In the genomic region with DNA sequence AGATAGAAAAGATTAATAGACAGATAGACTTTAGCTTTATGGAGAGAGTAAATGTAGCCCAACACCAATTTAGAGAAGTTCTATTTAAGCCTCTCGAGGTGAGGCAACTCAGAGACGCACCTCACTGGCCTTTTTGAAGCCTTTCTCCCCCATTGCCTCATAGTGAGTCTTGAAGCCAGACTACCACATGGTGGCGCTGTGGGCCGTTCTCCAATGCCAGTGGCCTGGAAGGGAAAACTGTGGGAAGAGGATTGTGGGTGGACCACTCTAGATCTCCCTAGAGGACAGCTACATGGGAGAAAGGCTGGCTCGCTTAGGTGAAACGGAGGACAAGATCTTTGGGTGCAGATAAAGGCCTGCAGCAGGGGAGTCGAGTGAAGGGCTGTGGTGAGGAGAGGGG, we compare ENCODE assay signal across 8 mouse cellular contexts.
DNase-seq lines count a peak whose midpoint lies in the region; ATAC-seq and TF ChIP-seq lines count a peak whose summit lies in the region.

No protein-coding gene starts in this region.

- no peak for TF ChIP-seq EP300 in CH12.LX (IDR thresholded peaks at IDR 0.05; ENCODE audit: low read length)
- TF ChIP-seq EP300 in stomach, postnatal 0 days (optimal IDR thresholded peaks at IDR 0.05) = no peak

- no peak overlapping the region for H3K4me2 ChIP-seq in CH12.LX (ENCODE audit: insufficient read depth, low read depth, poor library complexity, severe bottlenecking)
- no peak overlapping the region for H3K4me2 ChIP-seq in forebrain, postnatal 0 days (ENCODE audit: low read depth)
- no peak overlapping the region for H3K4me2 ChIP-seq in stomach, postnatal 0 days (replicated peaks; ENCODE audit: low read depth)

- peaks cover 0 to 34% of the 10 kb centered on the region in 2 experiments for H3K36me3 ChIP-seq in CH12.LX (replicated peaks in 1 of 2; ENCODE audit: control insufficient read depth in 1 of 2, insufficient read depth in 1 of 2, low read length in 1 of 2)
- no peaks in the 10 kb centered on the region for H3K36me3 ChIP-seq in forebrain, postnatal 0 days (ENCODE audit: insufficient read depth)
- no peaks in the 10 kb centered on the region for H3K36me3 ChIP-seq in stomach, postnatal 0 days (ENCODE audit: control insufficient read depth, insufficient read depth, low read length)

- in situ Hi-C loops in CH12.LX (cut with MboI; ENCODE audit: low pct_ligation_motif_present, low pct_unique_long_range_greater_than_20kb, low sequenced_read_pairs) = loop anchor here (5.0 to 25.0 kb wide), 3 partner anchors 119 to 516 kb away; no protein-coding TSS in a partner anchor

- peak; percentile 80 for TF ChIP-seq CTCF in CH12.LX (conservative IDR thresholded peaks at IDR 0.05 in 1 of 2, IDR thresholded peaks at IDR 0.05 in 1 of 2; ENCODE audit: low read depth in 2 of 2, low read length in 2 of 2)
- TF ChIP-seq CTCF in forebrain, postnatal 0 days (IDR thresholded peaks at IDR 0.05; ENCODE audit: low read depth) = peak; percentile 97
- peak; percentile 89 for TF ChIP-seq CTCF in stomach, postnatal 0 days (IDR thresholded peaks at IDR 0.05; ENCODE audit: low read depth)

- no peak for ATAC-seq in cerebellum, adult (ENCODE audit: insufficient number of reproducible peaks, low FRiP score, low TSS enrichment)
- peak; percentile 51 for ATAC-seq in forebrain, postnatal 0 days
- no peak for ATAC-seq in stomach, postnatal 0 days (ENCODE audit: low FRiP score, low TSS enrichment)

- WGBS in forebrain, postnatal 0 days = 24% methylated on average over 7 of the region's 7 CpGs
- 41% methylated on average over 7 of the region's 7 CpGs for WGBS in stomach, postnatal 0 days

- no peaks in the 10 kb centered on the region for H3K27me3 ChIP-seq in CH12.LX (replicated peaks)
- no peaks in the 10 kb centered on the region for H3K27me3 ChIP-seq in forebrain, postnatal 0 days (ENCODE audit: insufficient read depth, low read length)
- H3K27me3 ChIP-seq in stomach, postnatal 0 days (ENCODE audit: control insufficient read depth, insufficient read depth, low read length) = no peaks in the 10 kb centered on the region

- TF ChIP-seq POLR2A in CH12.LX (IDR thresholded peaks at IDR 0.05; ENCODE audit: low read depth, low read length) = no peak

- H3K4me1 ChIP-seq in CH12.LX (ENCODE audit: control insufficient read depth in 1 of 2, insufficient read depth in 2 of 2) = peaks cover 0 to 9% of the 10 kb centered on the region in 2 experiments; a peak in 2 of 4 replicates
- H3K4me1 ChIP-seq in forebrain, postnatal 0 days (ENCODE audit: insufficient read depth) = no peaks in the 10 kb centered on the region
- H3K4me1 ChIP-seq in stomach, postnatal 0 days (replicated peaks; ENCODE audit: control insufficient read depth, insufficient read depth) = no peaks in the 10 kb centered on the region

- peak; percentile 54 for TF ChIP-seq RAD21 in CH12.LX (IDR thresholded peaks at IDR 0.05; ENCODE audit: low read depth, low read length)

- H3K79me2 ChIP-seq in CH12.LX (replicated peaks; ENCODE audit: control insufficient read depth, extremely low read depth, insufficient read depth, poor library complexity, severe bottlenecking) = no peaks in the 10 kb centered on the region

- peaks cover 3% of the 10 kb centered on the region for H3K9me3 ChIP-seq in CH12.LX (replicated peaks; ENCODE audit: low read length)
- no peaks in the 10 kb centered on the region for H3K9me3 ChIP-seq in forebrain, postnatal 0 days (ENCODE audit: low read length)
- H3K9me3 ChIP-seq in stomach, postnatal 0 days (ENCODE audit: control insufficient read depth, low read length) = no peaks in the 10 kb centered on the region

- no peak overlapping the region for H3K27ac ChIP-seq in CH12.LX (ENCODE audit: insufficient read depth, low read depth)
- H3K27ac ChIP-seq in forebrain, postnatal 0 days (ENCODE audit: low read depth, low read length) = no peak overlapping the region
- H3K27ac ChIP-seq in stomach, postnatal 0 days (replicated peaks) = no peak overlapping the region

- H3K9ac ChIP-seq in CH12.LX (ENCODE audit: insufficient read depth, low read depth) = no peak overlapping the region
- no peak overlapping the region for H3K9ac ChIP-seq in forebrain, postnatal 0 days
- no peak overlapping the region for H3K9ac ChIP-seq in stomach, postnatal 0 days (ENCODE audit: low read length)

- DNase-seq in cerebellum, adult 11 months = peak; percentile 31
- DNase-seq in CH12.LX (ENCODE audit: extremely low read depth) = peak; percentile 47
- DNase-seq in c-Kit-positive CD71-positive TER-119-negative erythroid progenitor cells, embryonic 14.5 days (ENCODE audit: low read depth) = peak; percentile 16
- DNase-seq in forebrain, postnatal 0 days = peak; percentile 91
- DNase-seq in layer of hippocampus, adult 9-11 months = peak; percentile 34
- peak; percentile 70 to 81 for DNase-seq in lung, postnatal 4 days
- peak; percentile 85 for DNase-seq in stomach, postnatal 0 days (ENCODE audit: low spot score)

- no peak overlapping the region for H3K4me3 ChIP-seq in CH12.LX (replicated peaks in 1 of 3; ENCODE audit: low read depth in 2 of 3, low read length in 2 of 3, poor library complexity in 1 of 3)
- no peak overlapping the region for H3K4me3 ChIP-seq in forebrain, postnatal 0 days (ENCODE audit: low read depth, low read length)
- no peak overlapping the region for H3K4me3 ChIP-seq in stomach, postnatal 0 days (ENCODE audit: low read depth, low read length)

- dilution Hi-C loops in CH12.LX (cut with MboI; ENCODE audit: extremely low pct_ligation_motif_present, extremely low pct_unique_long_range_greater_than_20kb, low sequenced_read_pairs) = no loop called here

TF ChIP-seq in CH12.LX, 34 proteins besides CTCF, POLR2A, EP300 and RAD21:
- TF ChIP-seq ELF1 (IDR thresholded peaks at IDR 0.05; ENCODE audit: low read depth, low read length) = no peak
- peak; percentile 74 for TF ChIP-seq SMC3 (IDR thresholded peaks at IDR 0.05; ENCODE audit: low read depth, low read length)
TF ChIP-seq in CH12.LX: peak in this region for 1.

Comparison
In these comparisons a context has a peak if more than half of its experiments do, and no peak if none do; other contexts are left out.
1. DNase-seq: peak in every context shown above with its lines; median percentile 91 in forebrain, postnatal 0 days; 85 in stomach, postnatal 0 days; 76 in lung, postnatal 4 days; 47 in CH12.LX; 34 in layer of hippocampus, adult 9-11 months; 31 in cerebellum, adult 11 months; 16 in c-Kit-positive CD71-positive TER-119-negative erythroid progenitor cells, embryonic 14.5 days.